Mouse (Mus musculus): ENCODE measurements around the gene Smarcal1.
A peak's percentile ranks its signal among the peaks of the same experiment; 100 is the strongest.

The Smarcal1 gene

DNA sequence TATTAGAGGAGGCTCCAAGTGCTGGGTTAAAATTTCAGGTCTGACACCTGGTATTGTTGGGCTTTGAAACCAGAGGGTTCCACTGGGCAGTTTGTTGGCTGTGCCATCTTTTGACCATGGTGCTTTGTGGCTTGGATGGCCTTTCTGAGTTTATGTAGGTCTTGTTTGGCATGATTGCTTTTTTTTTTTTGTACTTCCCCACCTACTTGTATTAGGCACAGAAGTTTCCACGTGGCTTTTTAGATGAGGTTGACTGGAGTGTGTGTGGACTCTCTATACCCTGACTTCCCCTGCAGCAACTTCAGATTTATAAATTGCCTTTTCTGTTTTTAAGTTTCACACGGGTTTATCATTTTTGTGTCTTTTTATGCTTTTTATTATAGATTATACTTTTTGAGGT, 5.7 kb downstream of the Smarcal1 start:
- no peak for DNase-seq (ENCODE audit: low spot score in 2 of 2)

DNA sequence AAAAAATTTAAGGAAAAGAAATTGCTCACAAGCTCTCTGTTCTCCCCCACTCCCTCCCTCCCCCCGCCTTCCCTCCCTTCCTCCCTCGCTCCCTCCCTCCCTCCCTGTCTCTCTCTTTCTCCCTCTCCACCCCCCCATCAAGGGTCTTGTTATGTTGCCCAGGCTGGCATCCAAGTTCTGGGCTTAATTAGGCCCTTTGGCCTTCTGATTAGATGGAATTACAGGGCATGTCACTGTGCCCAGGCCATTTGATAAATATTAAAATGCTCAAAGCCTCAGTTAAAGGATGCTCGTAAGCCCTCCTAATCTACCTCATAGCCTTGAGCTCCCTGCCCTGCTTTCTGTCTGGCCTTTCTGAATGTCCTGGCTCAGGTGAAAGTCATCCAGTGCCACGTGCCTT, 7.6 kb downstream of the Smarcal1 start:
- DNase-seq (ENCODE audit: low spot score in 2 of 2): no peak

DNA sequence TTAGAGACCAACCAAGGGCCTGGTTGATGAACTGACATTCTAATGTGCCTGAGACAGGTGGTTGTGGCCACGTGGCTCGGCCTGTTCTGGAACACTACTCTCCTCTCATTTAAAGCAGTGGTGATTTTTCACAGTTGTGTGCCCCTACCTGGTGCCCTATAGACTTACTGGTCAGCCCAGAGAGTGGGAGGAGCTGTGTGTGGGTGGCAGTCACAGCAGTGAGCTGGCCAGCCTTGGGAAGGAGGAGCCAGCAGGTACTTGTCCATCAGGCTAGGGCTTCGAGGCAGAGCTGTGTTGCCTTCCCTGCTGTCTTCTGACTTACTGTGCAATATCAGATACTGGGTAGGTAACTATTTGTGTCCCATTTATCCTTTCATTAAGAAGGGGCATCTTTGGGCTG, 9.3 kb downstream of the Smarcal1 start:
- no peak for DNase-seq (ENCODE audit: low spot score in 2 of 2)

DNA sequence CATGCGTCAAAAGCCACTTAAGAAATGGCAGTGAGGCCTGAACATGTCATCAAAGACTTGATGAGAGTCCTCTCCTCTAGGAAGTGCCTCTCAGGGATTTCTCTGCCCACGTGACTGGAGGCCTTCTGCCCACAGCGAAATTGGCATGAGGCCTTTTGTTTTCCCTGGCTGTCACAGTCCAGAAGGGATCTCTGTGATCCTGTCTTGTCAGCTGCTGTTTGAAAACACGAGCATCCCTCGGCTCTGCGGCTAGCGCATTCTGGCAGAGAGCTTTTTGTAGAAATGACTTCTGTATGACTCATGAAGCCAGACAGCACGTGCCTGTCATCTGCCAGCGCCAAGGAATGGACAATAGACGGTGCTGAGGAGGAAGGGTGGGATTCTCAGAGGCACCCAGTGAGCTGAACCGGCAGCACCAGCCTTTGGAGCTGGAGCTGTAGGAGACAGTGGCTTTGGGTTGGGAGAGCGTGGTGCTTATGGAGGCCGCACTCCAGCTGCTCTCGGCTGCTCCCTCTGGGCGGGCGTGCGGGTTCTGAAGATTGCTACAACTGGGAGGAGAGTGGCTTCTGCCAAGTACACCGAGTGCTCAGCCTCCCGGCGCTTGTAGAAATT, 10.4 kb downstream of the Smarcal1 start:
- DNase-seq (ENCODE audit: low spot score in 2 of 2): peak; percentile 48 to 75

DNA sequence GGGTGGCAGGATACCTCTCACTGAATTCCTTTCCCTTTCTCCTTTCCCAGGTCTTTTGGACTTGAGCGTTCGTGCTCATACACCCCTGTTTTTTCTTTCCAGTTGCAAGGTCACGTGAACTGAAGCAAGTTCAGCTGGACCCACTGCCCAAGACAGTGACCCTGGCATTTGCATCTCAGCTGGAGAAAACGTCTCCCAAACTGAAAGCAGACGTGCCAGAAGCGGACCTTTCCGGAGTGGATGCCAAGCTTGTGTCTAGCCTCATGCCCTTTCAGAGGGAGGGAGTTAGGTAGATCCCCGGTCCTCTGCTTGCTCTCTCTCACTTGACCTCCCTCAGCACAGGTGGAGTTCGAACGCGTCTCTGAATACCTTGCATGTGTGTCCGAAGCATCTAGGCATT, 12.6 kb downstream of the Smarcal1 start:
- no peak for DNase-seq (ENCODE audit: low spot score in 2 of 2)

DNA sequence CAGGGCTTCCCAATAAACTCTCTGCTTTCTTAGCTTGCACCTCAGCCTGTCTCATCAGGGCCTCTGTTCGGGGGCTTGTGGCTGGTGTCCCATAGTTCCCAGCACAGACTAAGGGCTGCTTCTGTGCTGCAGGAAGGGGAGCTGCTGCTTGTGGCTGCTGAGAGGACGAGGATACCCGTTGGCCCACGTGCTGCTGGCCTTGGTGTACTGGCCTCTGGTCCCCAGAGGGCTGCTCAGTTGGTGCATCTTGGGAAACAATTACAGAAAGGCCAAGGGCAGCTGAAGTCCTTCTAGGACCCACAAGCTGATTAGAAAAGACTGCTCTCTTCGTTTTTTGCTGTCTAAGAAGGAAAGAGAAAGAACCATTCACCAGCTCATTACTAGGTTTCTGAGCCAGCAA, 13.2 kb downstream of the Smarcal1 start:
- no peak for DNase-seq (ENCODE audit: low spot score in 2 of 2)

DNA sequence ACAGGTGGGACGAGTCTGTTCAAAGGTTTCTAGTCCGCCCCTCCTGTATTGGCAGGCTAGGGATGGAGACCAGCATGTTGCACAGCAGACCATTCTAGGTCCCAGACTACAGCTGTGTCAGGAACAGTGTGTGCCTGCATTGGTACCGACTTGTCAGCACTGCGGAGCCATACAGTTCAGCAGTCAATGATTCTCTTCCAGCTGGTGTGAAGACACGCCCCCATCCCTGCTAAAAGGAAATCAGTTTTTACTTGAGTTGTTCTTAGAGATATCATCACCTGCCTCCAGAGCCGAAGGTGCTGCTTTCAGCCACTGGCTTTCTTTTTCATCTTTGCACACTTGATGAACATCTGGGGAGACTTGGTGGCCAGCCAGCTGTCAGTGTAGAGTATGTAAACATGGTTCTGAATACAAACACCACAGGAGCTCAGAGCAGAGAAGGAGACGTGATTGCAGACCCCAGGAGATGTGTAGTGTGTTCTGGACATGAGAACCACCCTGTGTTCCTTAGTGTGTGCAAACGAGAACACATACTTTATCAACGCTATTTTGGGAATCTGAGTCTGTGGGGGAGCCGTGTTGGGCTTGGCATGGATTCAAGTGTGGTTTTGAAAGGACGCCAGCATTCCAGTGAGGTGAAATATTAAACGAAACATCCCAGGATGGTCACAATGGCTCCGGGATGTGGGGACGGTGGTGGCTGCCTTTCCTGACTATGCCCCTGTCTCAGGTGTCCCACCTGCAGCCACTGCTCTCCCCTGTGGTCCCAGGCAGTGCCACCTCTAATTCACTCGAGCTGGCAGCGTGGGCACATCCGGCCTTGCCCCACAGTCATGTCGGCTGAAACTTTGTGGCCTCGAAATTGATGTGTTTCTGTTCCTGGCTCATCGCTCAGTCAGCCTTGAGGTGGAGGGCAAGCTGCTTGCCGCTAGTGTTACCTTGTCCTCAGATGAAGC, 16.4 kb downstream of the Smarcal1 start:
- no peak for DNase-seq (ENCODE audit: low spot score in 2 of 2)

DNA sequence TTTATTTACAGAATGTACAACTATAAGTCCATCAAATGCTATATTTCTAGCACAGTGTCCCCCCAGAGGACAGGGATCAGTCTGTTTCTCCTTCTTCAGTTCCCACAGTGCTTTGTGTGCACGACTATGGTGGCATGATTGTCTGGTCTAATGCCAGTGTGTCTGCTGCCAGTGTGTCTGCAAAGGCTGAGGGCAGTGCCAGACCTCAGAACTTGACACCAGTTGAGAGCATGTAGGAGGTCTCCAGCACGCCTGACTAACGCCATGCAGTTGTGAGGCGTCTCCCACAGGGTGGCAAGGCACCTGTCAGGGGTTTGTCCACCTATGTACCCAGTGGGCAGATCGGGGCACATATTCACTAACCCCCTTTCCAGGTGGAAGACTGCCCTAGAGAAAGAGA, 17.7 kb downstream of the Smarcal1 start:
- no peak for DNase-seq (ENCODE audit: low spot score in 2 of 2)

DNA sequence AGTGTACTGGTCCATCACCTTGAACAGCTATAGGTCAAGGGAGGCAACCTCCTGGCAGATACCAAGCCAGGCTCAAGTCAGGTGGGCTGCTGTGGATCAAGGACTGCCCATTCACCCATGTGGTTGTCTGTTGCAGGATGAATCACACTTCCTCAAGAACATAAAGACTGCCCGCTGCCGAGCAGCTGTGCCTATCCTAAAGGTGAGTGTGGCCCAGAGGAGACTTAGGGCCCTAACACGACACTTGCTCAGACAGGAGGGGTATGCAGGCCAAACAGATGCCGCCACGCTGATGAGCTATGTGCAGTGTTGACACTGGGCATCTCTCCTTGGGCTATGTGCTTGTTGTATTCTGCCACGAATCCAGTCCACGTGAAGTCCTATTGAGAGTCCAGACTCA, 18.2 kb downstream of the Smarcal1 start:
- DNase-seq (ENCODE audit: low spot score in 2 of 2): no peak

DNA sequence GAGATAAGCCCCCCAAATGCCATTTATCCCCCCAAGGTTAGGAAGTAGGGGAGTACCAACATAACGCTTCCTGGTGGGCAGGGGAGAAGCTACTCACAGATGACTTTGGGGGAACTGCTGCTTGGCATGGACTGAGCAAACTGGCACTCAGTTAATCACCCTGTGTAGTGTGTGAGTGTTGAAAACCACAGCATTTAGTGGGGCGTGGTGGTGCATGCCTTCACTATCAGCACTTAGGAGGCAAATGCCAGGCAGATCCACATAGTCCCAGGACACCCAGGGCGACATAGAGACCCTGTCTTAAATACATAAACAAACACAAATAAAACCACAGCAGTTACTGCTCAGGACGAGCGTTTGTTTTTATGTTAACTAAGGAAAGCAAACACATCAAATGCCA, 19.1 kb downstream of the Smarcal1 start:
- DNase-seq (ENCODE audit: low spot score in 2 of 2): no peak

DNA sequence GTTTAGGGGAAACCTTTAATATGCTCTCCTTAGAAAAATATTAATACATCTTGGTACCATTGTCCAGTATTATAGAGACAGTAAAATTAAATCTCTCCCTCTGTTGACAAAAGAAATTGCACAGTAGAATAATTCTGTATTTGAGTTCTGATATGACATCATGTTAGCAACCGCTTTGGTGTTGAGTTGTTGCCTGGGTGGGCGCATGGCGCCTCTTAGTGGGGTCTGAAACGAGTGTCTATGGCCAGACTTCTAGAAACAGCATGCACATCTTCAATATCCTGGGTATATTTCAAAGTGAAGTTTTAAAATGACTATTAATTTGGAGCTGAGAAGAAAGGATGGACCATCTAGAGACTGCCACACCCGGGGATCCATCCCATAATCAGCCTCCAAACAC, 19.8 kb downstream of the Smarcal1 start:
- DNase-seq (ENCODE audit: low spot score in 2 of 2): no peak

DNA sequence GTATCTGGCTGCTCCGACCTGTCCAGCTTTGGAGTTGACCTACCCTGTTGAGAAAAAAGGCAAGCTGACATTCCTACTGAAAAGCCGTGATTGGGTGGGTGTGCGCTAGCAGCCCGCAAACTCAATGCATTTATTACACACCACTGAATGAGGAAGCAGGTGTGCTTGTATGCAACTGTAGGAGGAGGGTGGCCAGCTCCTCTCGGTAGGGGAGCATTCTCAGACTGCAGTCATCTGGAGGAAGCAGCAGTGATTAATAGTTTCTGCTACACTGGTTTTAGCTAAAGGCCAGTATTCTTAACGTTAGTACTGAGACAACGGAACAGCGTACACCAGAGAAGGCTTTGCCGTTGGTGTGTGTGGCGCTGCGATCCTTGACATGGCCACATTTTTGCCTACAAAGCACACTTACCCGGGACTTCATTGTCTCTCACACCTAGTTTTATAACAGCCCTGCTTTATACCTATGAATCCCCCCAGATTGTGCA, 23.2 kb downstream of the Smarcal1 start:
- DNase-seq (ENCODE audit: low spot score in 2 of 2): no peak

DNA sequence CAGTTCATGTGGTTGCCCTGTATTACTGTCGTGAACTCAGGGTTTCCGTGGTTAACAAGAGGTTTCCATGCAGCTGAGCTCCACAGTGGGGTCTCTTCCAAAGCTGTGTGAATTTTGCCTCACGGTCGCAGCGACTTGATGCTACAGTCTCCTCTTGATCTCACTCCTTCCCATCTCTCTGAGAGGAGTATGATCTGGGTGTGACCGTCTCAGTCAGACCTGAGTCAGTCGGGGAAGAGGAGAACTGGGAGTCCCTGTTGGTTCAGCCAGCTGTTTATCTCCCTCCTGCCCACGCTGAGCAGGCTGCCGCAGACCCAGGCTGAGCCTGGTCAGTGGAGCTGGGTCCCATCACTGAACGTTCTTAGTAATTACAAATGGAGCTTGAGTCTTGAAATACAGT, 26.1 kb downstream of the Smarcal1 start:
- no peak for DNase-seq (ENCODE audit: low spot score in 2 of 2)

DNA sequence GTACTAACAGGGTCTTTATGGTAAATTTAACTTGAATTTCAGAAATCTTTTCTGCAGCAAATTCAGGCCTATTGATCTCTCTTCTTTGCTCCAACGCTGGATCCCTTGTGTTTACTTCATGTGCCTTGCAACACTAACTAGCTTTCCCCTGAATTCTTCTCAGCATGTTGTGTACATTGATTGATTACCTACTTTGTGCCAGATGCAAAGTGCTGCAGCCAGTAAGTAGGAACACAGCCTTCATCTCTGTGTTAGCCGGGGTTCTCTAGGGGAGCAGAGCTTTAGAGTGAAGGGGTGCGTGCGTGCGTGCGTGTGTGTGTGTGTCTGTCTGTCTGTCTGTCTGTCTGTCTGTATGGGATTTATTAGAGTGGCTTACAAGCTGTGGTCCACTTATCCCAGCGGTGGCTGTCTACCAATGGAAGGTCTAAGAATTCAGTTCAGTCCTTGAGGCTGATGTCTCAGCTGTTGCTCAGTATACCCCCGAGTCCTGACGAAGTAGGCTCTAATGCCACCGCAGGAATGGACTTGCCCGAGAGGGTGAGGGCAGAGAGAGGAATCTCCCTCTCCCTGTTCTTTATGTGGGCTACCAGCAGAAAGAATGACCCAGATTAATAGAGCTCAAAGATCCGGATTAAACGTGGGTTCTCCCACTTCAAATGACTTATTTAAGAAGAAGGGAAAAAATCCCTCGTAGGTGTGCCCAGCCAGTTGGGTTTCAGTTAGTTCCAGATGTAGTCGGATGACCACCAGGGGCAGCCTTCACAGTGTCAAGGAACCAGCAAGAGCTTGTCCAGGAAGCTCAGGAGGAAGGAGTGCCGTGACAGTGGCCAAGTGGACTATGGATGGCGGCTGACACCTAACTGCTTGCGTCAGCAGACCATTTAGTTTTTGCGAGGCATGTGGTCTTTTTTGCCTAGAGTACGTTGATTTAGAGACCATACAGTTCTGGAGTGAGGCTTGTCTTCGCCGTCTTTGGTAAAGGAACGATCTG, 27.1 kb downstream of the Smarcal1 start:
- DNase-seq (ENCODE audit: low spot score in 2 of 2): no peak

DNA sequence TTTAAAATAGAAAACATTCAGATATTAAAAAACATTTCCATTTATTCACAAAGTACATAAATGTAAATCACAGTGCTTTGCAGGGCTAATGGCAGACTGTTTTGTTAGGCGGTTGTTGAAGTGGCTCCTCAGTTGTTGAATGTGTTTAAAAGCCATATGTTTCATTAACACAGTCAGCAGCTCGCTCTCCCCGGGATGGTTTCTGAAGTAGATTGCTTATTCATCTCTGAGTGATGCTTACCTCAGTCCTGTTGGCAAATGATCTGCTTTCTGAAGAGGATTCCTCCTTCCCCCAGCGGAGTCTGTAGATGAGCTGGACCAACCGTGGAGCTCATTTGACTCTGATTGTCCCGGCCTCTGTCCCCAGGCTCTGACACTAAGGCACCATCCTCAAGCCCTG, 29.1 kb downstream of the Smarcal1 start:
- no peak for DNase-seq (ENCODE audit: low spot score in 2 of 2)

DNA sequence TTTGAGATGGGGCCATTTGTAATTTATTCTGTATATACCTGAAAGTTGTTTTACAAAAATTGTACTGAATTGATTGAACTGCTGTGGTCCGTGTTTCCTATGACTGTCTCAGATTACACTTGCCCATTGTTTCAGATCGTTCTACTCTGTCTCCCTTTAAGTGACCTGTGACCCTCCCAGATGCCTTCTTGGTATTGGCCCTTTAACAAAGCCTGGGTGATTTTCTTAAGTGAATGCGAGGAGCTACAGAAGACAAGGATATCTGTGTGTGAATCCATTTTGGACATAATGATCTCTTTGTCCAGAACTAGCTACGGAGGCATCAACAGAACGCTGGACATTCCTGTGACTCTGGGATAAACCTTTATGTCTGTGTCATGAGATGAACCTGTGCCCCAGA, 52.2 kb downstream of the Smarcal1 start:
- no peak for DNase-seq (ENCODE audit: low spot score in 2 of 2)

DNA sequence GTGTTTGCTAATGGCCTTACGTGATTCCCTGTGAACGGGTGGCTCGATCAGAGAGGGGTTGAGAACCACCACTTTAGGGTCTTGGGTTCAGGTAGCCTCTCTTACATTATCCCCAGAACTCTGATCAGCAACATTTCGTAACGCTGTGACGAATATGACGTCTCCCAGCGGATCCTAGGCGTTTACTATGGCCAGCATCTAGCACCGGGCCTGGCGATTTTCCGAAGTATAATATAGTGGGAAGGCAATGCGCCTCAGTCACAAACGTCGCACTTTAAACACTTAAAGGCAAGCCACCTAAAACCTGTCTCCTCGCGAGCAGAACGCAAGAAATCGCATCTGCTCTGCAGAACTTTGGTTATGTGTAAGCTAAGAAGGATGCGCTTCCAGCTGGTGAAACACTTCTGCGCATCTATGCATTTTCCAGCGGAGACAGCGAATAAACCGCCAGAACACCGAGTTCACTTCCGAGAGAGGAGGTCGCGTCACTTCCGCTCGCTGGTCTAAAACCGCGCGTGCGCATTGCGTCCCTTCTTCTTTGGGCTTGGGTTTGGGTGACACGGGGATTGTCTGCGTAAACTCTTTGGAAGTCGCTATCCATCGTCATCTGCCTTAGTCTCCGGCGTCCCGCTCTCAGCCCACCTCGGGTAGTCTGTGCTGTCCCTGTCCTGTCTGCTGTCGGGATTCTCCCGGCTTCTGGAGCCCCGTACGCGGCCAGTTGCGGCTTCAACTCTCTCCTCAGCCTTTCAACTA, 57.8 kb downstream of the Smarcal1 start:
- DNase-seq (ENCODE audit: low spot score in 2 of 2): peak; percentile 48 to 53

DNA sequence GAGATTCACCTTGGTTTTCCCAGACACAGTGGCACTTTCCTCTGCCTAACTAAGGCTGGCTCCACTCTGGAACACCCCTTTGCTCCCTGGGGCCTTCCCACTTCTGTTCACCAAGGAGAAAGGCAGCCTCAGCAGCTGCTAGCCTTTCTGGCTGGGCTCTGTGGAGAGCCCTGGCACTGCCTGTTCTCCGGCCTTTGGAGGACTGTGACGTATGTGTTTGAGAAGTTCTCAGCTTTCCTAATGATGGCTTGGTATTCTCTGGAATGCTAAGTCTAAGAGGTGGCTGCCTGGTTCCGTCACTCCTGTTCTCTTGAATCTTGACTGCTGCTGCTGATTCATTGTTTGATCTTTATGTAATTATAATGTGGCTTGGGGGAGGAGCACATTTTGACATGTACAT, 90.0 kb downstream of the Smarcal1 start:
- no peak for DNase-seq (ENCODE audit: low spot score in 2 of 2)

Measured in frontal cortex, postnatal 14 days (tissue).